Mouse (Mus musculus): ENCODE data around the gene Pars2. TPM values are rescaled to one million over a fixed set of nuclear protein-coding genes. Genes with fewer than 3 reads are reported as not detected.

Pars2 gene
- polyA plus RNA-seq, 3 experiments from 2014 or later: 9.6 to 12.1 (median 10.0) TPM

- no peak for ATAC-seq
Measured at GRCm38 (mm10) chr4:106643483-106644217, 7.2 kb upstream of the Pars2 start.

- no peak for ATAC-seq
Measured at GRCm38 (mm10) chr4:106644218-106644610, 6.7 kb upstream of the Pars2 start.

- no peak for ATAC-seq
Measured at GRCm38 (mm10) chr4:106645797-106646196, 5.1 kb upstream of the Pars2 start.

- no peak for ATAC-seq
Measured at GRCm38 (mm10) chr4:106647137-106647536, 3.7 kb upstream of the Pars2 start.

- ATAC-seq: no peak
Measured at GRCm38 (mm10) chr4:106652546-106652945, 1.7 kb downstream of the Pars2 start.

- ATAC-seq: no peak
Measured at GRCm38 (mm10) chr4:106653051-106653450, 2.2 kb downstream of the Pars2 start.

- no peak for ATAC-seq
Measured at GRCm38 (mm10) chr4:106655681-106656080, 4.8 kb downstream of the Pars2 start.

- no peak for ATAC-seq
Measured at GRCm38 (mm10) chr4:106663956-106664470, 13.1 kb downstream of the Pars2 start.

GRCm38 (mm10) chr4:106664697-106665096, 13.8 kb downstream of the Pars2 start:
- no peak for ATAC-seq

- no peak for ATAC-seq
Measured at GRCm38 (mm10) chr4:106665269-106665668, 14.4 kb downstream of the Pars2 start.

GRCm38 (mm10) chr4:106665673-106666072, 14.8 kb downstream of the Pars2 start:
- no peak for ATAC-seq

GRCm38 (mm10) chr4:106666546-106666945, 15.7 kb downstream of the Pars2 start:
- no peak for ATAC-seq

GRCm38 (mm10) chr4:106676749-106677148, 25.9 kb downstream of the Pars2 start:
- ATAC-seq: no peak

GRCm38 (mm10) chr4:106678442-106679118, 27.7 kb downstream of the Pars2 start, which contains the start of gene Ttc4:
TSS of gene Ttc4 (minus strand) at chr4:106678944.
- peak; percentile 99 for ATAC-seq

- no peak for ATAC-seq
Measured at GRCm38 (mm10) chr4:106679152-106679551, 28.3 kb downstream of the Pars2 start.

GRCm38 (mm10) chr4:106680955-106681354, 30.1 kb downstream of the Pars2 start:
- ATAC-seq: no peak

GRCm38 (mm10) chr4:106688636-106689296, 37.9 kb downstream of the Pars2 start:
- no peak for ATAC-seq

- no peak for ATAC-seq
Measured at GRCm38 (mm10) chr4:106693841-106694430, 43.1 kb downstream of the Pars2 start.

- peak; percentile 35 for ATAC-seq
Measured at GRCm38 (mm10) chr4:106699989-106700388, 49.1 kb downstream of the Pars2 start.

- ATAC-seq: no peak
Measured at GRCm38 (mm10) chr4:106700798-106701197, 49.9 kb downstream of the Pars2 start.

- ATAC-seq: no peak
Measured at GRCm38 (mm10) chr4:106703956-106704355, 53.1 kb downstream of the Pars2 start.

GRCm38 (mm10) chr4:106704416-106704815, 53.5 kb downstream of the Pars2 start:
- ATAC-seq: no peak

Data from inflammation-experienced regulatory T-cells, adult 6 months (primary cell).